Mouse (Mus musculus) kidney, postnatal 36 days (tissue): ENCODE results near the gene Jade3.
"Not testable (repeated sequence)": the region's sequence is repeated elsewhere in the genome, so short reads cannot be mapped to it uniquely, and the experiment has no call there.

Experiments used
- DNase-seq, 2 experiments: peaks; one replicate each; pipeline ENCODE4 v3.0.0; 2021 to 2022; ENCODE audit warnings: mixed read lengths in 2 of 2

The Jade3 gene

DNA sequence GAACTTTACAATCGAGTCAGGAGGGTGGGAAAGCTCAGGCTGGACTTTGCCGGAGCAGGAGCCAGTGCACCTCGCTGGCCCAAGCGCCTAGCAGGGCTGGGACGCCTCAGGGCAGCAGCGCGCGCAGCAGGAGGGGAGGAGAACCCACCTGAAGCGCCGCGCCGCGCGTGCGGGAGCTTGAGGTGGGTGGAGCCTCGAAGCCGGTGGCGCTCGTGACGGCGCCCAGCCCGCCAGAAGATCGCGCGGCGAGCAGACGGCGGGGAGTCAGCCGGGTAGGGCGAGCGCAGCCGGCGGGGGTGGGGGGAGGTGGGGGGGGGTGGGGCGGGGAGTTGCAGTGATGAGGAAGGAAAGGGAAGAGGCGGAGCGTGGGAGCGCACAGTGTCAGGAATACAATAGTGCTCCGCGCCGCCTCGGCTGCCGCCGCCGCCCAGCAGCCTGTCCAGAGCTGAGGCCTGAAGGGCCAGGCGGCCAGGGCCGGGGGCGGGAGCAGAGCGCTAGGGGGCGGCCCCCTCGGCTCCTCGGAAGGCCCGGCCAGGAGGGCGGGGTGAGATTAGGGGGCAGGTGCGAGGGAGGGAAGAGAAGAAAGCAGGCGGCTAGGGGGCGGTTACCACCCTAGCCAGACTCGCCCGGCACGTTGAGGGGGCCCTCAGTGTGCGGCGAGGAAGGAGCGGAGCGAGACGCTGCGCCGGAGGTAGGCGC lies at the start of gene Jade3:
TSS of gene Jade3 (plus strand) at position 549 of the 699 bp plus-strand sequence.
- DNase-seq, result peak; percentile 88

DNA sequence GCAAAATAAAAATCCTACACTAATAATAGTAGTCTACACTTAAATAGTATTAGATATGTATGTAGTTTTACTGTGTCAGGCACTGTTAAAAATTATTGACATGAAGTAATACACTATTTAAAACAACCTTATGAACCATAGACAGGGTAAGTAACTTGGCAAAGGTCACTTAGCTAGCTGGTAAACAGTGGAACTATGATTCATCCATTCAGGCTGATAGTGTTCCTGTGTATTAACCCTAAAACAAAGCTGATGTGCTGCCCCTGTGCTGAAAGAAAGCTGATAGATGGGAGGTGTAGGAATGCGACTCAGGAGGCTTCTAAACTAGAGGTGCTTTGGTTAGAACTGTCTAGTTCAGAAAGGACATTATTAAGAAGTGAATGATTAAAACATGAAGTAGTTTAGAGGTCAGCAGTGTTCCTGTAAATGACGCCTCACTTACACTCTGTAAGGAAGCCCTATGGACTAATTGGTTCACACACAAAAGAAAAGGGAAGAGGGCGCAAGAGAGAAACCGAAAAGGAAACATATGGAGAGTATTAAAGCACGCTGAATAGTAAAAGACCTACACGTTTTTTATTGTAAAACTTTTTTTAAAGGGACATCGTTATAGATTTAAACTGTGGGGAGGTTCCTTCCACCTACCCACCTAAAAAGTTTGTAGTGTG lies 46.0 kb upstream of the Jade3 start:
- DNase-seq, result no peak

DNA sequence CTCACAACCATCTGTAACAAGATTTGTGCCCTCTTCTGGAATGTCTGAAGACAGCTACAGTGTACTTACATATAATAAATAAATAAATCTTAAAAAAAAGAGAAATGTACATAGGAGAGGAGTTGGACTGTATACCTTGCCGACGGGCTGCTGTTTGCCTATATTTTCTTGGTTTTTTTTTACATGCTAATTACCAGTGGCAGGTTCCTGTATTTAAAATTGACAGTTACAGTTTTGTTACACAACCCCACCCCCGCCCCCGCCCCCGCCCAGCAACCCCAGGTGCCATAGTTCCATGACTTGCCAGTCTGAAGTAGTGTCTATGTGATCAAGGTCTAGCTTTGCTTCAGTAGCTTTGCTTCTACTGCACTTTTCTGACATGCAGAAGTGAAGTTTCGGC lies 43.2 kb upstream of the Jade3 start:
- DNase-seq, result no peak

DNA sequence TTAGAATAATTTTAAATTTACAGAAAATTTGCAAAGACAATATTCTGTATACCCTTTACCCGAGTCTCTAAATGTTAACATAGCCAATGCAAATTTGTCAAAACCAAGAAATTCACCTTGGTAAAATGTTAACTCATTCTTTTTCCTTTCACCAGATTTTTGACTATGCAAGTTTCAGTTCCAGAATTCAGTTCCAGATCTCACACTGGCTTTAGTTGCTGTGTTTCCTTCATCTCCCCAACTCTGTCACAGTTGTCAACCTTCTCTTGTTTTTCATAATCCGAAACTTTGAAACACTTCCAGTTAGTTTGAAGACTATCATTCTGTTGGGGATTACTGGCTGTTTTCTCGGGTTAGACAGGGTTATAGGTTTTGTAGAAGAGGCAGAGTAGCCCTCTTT lies 38.5 kb upstream of the Jade3 start:
- DNase-seq, result no peak

DNA sequence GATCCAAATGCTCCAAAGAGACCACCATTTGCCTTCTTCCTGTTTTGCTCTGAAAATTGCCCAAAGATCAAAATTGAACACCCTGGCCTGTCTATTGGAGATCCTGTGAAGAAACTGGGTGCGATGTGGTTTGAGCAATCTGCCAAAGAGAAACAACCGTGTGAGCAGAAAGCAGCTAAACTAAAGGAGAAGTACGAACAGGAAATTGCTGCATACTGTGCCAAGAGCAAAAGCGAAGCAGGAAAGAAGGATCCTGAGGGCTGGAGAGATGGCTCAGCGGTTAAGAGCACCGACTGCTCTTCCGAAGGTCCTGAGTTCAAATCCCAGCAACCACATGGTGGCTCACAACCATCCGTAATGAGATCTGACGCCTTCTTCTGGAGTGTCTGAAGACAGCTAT lies 33.5 kb upstream of the Jade3 start:
- DNase-seq, result not testable (repeated sequence)

DNA sequence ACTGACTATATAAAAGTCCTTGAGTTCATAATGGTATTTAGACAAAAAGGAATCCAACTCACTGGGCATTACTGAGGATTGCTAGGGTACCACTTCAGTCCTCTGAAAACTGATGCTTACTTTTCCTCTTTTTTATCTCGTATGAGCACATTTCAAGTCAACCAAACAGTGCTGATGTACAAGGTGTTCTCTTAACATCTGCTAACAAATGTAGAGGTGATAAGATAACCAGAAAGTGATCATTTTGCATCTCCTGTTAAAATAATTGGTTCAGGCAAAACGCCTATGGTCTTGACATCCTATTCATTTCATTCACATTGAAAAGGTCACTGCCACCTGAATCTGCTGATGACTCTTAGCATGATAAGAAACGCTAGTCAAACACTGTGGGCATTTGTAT lies 32.5 kb upstream of the Jade3 start:
- no peak for DNase-seq

DNA sequence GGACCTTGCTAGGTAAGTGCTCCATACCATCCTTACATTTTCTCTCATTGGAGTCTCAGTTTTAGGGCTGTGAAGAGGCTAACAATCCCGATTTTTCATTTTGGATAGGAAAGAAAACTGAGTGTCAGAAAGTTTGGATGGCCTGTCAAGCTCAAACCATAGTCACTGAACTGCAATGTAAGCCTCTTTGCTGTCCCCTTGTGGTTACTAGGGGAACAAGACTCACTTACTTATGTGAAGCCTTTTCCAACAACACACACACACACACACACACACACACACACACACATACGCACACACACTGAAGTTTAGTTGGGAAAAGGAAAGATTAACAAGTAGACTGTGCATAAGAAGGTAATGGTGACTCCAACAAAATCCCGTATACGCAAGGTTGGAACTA lies 21.4 kb upstream of the Jade3 start:
- peak in 1 of 2 experiments; percentile 29 for DNase-seq

DNA sequence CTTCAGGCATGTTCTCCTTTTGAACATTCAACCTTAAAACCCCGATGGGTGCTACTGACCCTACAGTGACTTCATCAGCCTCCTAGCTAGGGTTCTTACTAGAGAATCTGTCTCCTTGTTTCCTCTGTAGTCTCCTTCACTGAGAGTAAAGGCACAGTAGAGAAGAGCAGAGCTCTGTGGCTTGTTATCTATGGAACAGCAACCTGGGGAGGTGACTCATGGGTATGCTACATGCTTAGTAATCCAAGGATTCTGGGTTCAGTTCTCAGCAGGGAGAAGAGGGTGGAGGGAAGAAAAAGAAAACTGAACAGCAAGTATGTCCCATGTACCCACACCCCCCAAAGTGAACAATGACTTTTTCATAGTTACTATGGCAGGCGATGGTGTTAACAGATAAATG lies 18.6 kb upstream of the Jade3 start:
- no peak for DNase-seq

DNA sequence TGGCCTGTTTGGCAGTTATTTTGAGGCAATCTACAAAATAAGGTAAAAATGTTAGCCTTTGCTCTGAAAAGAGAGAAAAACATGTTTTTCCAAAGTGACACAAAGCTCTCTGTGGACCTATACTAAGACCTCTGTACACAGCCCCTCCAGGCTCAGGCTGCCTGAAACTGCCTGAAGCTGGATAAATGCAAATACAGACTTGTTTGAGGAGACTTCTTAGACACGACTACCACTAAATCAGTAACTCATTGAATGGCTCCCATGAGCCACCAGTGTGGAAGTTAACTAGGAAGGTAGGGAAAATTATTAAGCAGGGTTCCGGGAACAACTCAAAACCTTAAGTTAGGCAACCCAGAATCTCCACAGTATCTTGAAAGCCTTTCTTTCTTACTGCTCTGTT lies 17.8 kb upstream of the Jade3 start:
- peak; percentile 23 to 36 for DNase-seq

DNA sequence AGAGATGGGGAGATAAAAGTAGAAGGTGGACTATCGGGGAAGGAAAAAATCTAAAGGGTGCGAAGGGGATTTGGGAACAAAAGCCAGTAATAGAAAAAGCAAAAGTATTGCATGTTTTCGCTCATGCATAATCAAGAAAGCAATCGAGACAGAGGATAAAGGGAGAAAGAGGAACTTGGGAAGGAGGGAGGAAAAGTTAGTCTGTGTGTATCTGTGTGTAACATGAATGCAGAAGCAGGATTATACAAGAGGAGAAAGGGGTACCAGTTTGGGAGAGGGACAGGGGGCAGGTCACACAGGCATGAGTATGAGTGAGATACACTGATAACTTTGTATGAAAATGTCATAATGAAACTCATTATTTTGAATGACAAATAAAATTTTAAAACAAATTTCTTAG lies 14.1 kb upstream of the Jade3 start:
- no peak for DNase-seq

DNA sequence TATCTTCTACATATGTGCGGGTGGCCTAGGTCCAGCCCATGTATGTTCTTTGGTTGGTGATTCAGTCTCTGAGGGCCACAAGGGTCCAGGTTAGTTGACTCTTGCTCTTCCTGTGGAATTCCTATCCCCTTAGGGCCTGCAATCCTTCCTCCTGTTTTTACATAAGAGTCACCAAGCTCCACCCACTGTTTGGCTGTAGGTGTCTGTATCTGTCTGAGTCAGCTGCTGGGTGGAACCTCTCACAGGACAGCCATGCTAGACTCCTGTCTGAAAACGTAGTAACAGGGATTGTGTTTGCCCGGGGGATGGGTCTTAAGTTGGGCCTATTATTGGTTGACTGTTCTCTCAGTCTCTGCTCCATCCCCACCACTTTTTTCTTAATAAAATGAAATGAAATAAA lies 13.3 kb upstream of the Jade3 start:
- DNase-seq, result no peak

DNA sequence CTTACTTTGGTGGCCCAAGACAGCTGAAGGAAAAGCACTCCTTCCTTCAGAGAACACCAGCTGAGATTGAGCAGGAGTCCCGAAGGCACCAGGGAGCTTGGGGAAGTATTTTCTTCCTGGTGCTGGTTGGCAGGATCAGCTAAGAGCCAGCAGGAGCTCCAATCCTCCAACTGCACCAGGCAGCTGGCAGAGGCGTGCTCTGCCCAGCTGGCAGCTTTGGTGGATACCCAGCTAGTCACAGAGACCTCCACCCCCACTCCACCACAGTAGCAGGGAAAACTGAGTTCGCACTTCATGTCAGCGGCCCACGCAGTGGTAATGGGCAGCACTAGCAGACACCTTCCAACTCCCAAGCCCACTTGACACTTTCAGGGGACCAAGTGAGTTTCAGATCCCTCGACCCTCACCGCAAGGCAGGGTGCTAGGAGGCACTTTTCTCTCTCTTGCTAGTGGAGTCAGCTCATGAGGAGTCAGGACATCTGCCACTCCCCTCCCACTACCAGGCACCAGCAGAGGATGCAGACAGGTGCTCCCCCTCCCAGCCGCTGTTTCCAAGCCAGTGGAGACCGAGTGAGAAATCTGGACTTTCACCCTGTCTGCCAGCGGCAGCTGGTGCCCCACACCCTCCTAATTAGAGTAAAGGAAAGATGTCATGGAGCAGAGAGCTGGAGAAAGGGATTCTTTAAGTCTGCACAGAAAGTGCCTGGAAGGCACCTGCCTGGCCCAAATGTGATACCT lies 10.4 kb upstream of the Jade3 start:
- peak; percentile 61 to 67 for DNase-seq

DNA sequence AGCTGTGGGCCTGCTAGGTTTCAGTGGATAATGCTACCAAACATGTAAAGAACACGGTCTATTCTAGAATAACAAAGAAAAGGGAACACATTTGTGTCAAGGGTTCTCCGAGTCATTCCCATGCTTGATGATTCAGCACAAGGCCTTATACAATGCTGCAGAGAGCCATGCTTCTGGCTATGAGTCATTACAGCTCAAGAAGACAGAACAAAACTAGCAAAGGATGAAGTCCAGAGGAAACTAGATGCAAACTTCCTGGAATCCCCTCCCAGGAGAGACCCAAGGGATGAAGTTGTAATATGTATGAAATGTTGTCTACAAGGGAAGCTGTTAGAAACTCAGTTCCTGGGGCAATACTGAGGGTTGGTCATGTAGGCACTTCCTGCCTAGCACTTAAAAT lies 7.0 kb upstream of the Jade3 start:
- DNase-seq, result no peak

DNA sequence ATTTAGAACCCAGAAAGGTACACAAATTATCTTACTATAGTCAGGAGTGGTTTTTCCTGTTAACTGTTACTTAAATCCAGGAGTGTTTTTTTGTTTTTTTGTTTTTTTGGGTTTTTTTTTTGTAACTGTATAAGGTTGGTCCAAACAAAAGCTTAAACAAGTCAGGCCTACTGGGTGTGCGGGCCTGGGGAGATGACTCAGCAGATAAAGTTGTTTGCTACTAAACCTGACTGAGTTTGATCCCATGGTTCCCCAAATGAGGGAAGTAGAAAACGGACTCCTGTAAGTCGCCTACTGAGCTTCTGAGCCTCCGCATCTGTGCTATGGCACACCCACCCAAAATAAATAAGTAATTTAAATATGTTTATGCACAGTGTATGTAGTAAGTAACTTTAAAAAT lies 6.0 kb upstream of the Jade3 start:
- no peak for DNase-seq

DNA sequence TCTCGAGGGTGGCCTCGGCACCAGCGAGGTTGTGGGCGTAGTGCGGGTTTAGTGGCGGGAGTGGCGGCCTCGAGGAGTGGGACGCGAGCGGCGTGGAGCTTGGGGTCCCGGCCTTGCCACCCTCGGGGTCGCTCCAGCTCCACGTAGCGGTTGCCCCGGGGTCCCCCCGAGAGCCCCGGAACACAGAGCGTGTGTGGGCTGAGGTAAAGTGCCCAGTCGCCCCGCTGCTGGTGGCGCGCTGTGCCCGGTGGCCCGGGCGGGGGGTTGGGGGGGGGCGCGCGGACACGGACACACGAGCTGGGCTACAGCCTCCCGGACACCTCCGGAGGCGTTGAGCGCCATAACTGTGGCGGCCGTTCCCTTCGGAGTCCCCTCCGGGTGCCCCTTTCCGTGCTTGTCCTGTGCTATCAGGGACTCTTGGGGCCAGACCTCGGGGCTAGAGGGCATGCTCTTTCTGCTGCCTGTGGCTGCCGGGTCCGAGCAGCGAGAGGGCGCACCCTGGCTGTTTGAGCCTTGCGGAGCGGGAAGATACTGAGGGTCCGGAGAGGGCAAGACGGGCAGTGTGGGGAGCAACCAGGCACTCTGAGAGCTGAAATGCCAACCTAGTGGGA lies 456 bp downstream of the Jade3 start:
- DNase-seq, result peak; percentile 37 to 54

DNA sequence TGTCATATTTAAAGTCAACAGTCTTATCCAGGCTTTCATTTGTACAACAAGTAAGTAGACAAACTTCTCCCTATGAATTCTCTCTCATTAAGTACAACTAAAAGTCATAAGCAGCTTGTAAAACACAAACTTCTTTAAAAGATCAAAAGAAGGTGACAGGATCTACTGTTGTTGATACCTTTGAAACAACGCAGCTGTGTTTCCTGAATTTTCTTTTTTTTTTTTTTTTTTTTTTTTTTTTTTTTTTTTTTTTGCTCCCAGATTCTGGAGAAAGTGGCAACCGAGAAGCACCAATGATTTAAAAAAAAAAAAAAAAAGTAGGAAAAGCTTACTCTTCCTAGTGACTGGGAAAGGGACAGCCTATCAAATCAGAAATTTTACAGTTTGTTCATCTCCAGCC lies 57.7 kb downstream of the Jade3 start:
- no peak for DNase-seq

DNA sequence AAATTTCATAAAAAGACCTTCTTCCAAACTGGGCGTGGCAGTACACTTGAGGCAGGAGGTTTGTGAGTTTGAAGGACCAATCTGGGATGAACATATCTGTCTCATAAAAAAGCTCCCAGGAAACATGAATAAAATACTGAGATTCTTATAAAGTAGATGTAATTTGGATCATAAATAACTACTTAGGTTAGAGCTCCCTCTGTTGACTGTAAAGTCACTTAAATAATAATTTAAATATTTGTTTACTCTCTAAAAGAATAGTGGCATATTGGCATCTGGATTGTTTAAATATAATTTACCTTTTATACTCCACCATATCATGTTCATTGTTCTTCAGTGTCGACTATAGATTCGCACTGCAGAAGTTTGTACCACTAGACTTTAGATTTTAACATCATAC lies 72.2 kb downstream of the Jade3 start:
- no peak for DNase-seq

DNA sequence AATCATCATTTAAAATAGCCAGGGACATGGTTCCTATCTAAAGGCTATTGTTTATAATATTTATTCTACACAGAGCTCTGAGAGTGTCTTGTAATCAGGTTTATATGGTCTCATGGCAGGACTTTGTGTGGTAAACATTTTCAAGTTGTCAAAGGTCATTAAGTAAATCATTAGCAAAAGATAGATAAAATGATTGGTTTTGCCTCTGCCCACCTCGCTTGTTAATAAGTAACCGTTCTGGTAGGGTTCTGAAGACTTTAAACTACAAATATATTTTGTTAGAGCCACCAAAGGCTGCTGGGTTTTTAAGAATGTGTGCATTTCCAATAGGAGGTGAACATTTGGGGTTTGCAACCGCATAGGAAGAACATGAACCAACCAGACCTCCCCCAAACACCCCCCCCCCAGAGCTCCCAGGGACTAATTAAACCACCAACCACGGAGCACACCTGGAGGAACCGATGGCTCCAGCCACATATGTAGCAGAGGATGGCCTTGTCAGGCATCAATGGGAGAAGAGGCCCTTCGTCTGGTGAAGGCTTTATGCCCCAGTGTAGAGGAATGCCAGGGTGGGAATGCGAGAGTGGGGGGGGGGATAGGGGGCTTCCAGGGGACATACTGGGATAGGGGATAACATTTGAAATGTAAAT lies 94.9 kb downstream of the Jade3 start:
- DNase-seq, result peak; percentile 2 to 14

DNA sequence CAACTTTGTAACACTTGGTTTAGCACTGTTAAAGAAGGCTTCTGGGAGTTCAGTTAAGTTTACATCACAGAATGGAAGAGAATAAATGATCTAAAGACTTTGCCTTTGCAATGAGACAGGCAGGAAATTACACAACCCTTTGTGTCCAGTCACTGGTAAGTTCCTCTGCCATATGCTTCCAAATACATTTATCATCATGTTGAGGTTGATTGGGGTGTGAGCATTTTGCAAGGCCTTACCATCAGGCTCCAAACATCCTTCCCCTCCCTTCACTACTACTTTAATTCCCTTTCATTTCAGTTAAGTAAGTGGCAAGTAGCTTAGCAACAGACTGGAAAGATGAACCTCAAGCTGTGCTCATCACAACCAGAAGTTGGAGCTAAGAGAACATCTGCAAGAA lies 96.1 kb downstream of the Jade3 start:
- no peak for DNase-seq

DNA sequence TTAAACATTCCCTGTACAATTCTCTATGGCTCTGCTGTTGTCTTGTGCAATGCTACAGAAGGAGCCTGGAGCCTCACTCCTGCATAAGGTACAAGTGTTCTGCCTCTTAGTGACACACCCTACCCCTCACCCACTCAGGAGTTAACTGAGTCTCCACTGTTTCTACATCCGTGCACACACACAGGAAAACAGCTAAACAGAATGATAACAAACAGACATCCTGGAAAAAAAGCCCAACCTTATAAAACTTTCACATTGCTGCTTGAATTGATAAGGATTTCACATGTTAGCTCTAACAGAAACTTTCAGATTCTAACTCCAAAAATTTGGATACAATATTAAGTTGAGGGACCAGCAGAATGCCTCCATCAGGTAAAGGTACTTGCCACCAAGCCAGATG lies 107.1 kb downstream of the Jade3 start:
- no peak for DNase-seq

DNA sequence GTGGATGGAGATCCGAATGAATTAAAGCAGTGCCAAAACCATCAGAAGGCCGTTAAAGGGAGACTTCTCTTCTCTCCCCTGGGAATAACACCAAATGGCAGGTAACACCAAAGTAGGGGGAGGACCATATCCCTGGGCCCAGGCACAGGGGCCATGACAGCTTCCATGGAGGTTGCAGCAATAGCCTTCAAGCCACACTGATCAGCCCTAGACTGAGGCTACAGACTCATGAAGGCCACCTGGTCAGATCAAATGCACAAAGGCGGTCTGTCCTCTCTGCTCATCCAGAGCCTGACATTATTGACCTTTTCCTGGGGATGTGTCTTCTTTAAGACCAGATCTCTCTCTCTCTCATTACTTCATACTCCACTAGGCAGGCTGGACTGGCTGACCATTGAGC lies 118.4 kb downstream of the Jade3 start:
- no peak for DNase-seq

DNA sequence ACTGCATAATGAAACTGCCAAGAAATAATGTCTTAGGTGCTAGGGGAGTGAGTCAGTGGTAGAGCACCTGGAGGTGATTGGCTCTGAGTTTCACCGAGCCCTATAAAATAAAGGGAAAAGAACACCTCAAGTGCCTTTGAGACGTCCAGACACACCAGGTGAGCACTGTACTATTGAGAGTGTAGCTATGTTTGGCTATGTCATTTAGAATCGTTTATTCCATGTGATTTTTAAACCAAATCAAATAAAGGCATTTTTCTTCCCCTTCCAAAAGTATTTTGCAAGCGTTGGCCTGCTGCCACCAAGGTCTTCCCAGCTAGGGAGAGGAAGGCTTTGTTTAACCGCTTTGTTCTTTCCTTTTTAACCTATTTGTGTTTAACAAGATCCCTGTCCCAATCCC lies 122.1 kb downstream of the Jade3 start:
- DNase-seq, result peak in 1 of 2 experiments; percentile 40
